Mouse (Mus musculus) embryonic facial prominence, embryonic 14.5 days (tissue): ENCODE results near the gene Ndufb11. TPM values are rescaled to one million over a fixed set of nuclear protein-coding genes. Genes with fewer than 3 reads are reported as not detected.

Experiments used
- ATAC-seq: fragments of 200-750 bp; cut with Nextera tagmentation; 2 replicates; pipeline ENCODE4 v1.8.0; 2017; ENCODE audit warnings: low read depth, moderate number of reproducible peaks, moderate TSS enrichment
- DNase-seq: peaks from one replicate; pipeline ENCODE4 v3.0.0-alpha.2; 2015; ENCODE audit warnings: low spot score
- H3K27ac ChIP-seq: fragments of 300-500 bp; sonication (generic); replicated peaks from 2 replicates; pipeline ENCODE4 v1.5.1; 2014; ENCODE audit warnings: low read depth, mild to moderate bottlenecking, low read length, moderate library complexity
- H3K27me3 ChIP-seq: fragments of 300-500 bp; sonication (generic); replicated peaks from 2 replicates; pipeline ENCODE4 v1.6.1; 2014; ENCODE audit warnings: low read length; ENCODE audit not compliant: control insufficient read depth, insufficient read depth
- H3K36me3 ChIP-seq: fragments of 300-500 bp; sonication (generic); 2 replicates; pipeline ENCODE4 v1.6.1; 2014; ENCODE audit warnings: low read length, mixed read lengths; ENCODE audit not compliant: control insufficient read depth, insufficient read depth
- H3K4me1 ChIP-seq: fragments of 300-500 bp; sonication (generic); 2 replicates; pipeline ENCODE4 v1.6.1; 2014; ENCODE audit warnings: antibody characterized with exemption, low read length; ENCODE audit not compliant: control insufficient read depth, insufficient read depth
- H3K4me2 ChIP-seq: fragments of 300-500 bp; sonication (generic); 2 replicates; pipeline ENCODE4 v1.6.1; 2014; ENCODE audit warnings: low read depth, mild to moderate bottlenecking, low read length, moderate library complexity, mixed read lengths
- H3K4me3 ChIP-seq: fragments of 300-500 bp; sonication (generic); 2 replicates; pipeline ENCODE4 v1.5.1; 2014; ENCODE audit warnings: low read depth, mild to moderate bottlenecking, low read length
- H3K9ac ChIP-seq: fragments of 300-500 bp; sonication (generic); 2 replicates; pipeline ENCODE4 v1.6.1; 2014; ENCODE audit warnings: low read depth, mild to moderate bottlenecking, low read length, moderate library complexity, mixed read lengths
- H3K9me3 ChIP-seq: fragments of 300-500 bp; sonication (generic); 2 replicates; pipeline ENCODE4 v1.6.1; 2016; ENCODE audit warnings: low read length; ENCODE audit not compliant: control insufficient read depth
- WGBS: fragments of 180-500 bp; shearing (Covaris S2); extraction: QIAGEN DNeasy Blood & Tissue Kit; methylation state at CpG from one replicate; pipeline ENCODE4 v1.1.7; 2014; 5-methylcytosine and 5-hydroxymethylcytosine counted together
- polyA plus RNA-seq: library from polyadenylated mRNA; unstranded; fragments of >200 nt; fragmentation: Nextera tagmentation; extraction: Ambion mirVana; gene quantifications from 2 replicates; pipeline ENCODE4 v1.2.1, GENCODE M21; 2014

Gene Ndufb11
- polyA plus RNA-seq, result 259 and 273 TPM in 2 replicates

GRCm38 (mm10) chrX:20617176-20617902 lies at the start of gene Ndufb11, which contains the start of gene Rbm10:
Ndufb11 (minus strand) TSS chrX:20617619.
Rbm10 (plus strand) TSS chrX:20617503.
- peak; percentile 91 for DNase-seq
- Histone ChIP-seq H3K36me3 (peaks cover 23% of the 10 kb centered on the region; the same call in 1 of the 2 replicates), H3K27ac (peak within 1 kb of the TSS; percentile 89), H3K27me3 (no peaks in the 10 kb centered on the region), H3K4me2 (peak within 1 kb of the TSS; percentile 68), H3K4me1 (no peaks in the 10 kb centered on the region), H3K9me3 (no peaks in the 10 kb centered on the region), H3K4me3 (peak within 1 kb of the TSS; percentile 59), H3K9ac (peak within 1 kb of the TSS; percentile 71)
- 23% methylated on average over 42 of the region's 49 CpGs for WGBS
- ATAC-seq, result peak; percentile 98

GRCm38 (mm10) chrX:20663444-20663790 lies 46.0 kb upstream of the Ndufb11 start:
- H3K36me3 ChIP-seq, result peaks cover 12% of the 10 kb centered on the region; the same call in 1 of the 2 replicates
- WGBS, result 23% methylated on average over 9 of the region's 9 CpGs
- DNase-seq (peak; percentile 21), ATAC-seq (no peak)
- no peaks in the 10 kb centered on the region for H3K4me1 ChIP-seq
- peak overlapping the region; percentile 76 for H3K9ac ChIP-seq
- H3K4me2 ChIP-seq, result peak overlapping the region; percentile 61
- H3K27ac ChIP-seq, result 0 out of 2 replicates have a peak overlapping the region, but pooled peaks have one; percentile 33
- peak overlapping the region; percentile 58 for H3K4me3 ChIP-seq
- no peaks in the 10 kb centered on the region for H3K27me3 ChIP-seq
- H3K9me3 ChIP-seq, result no peaks in the 10 kb centered on the region

GRCm38 (mm10) chrX:20662716-20663443 lies 45.5 kb upstream of the Ndufb11 start:
- Histone ChIP-seq H3K4me2 (peak overlapping the region; percentile 61), H3K9ac (peak overlapping the region; percentile 76), H3K36me3 (0 out of 2 replicates have a peak, but pooled peaks cover 7% of the 10 kb centered on the region), H3K9me3 (no peaks in the 10 kb centered on the region), H3K27ac (peak overlapping the region; percentile 79), H3K27me3 (no peaks in the 10 kb centered on the region), H3K4me1 (no peaks in the 10 kb centered on the region), H3K4me3 (peak overlapping the region; percentile 58)
- DNase-seq, result peak; percentile 97
- WGBS, result 25% methylated on average over 22 of the region's 28 CpGs
- ATAC-seq, result peak; percentile 92

GRCm38 (mm10) chrX:20662317-20662715 lies 44.9 kb upstream of the Ndufb11 start:
- DNase-seq (peak; percentile 1), ATAC-seq (peak; percentile 12)
- no peaks in the 10 kb centered on the region for H3K4me1 ChIP-seq
- no peak overlapping the region for H3K9ac ChIP-seq
- no peak overlapping the region for H3K27ac ChIP-seq
- H3K9me3 ChIP-seq, result no peaks in the 10 kb centered on the region
- peak overlapping the region; percentile 4; the same call in 1 of the 2 replicates for H3K4me2 ChIP-seq
- 27% methylated on average over 5 of the region's 5 CpGs for WGBS
- no peak overlapping the region for H3K4me3 ChIP-seq
- H3K36me3 ChIP-seq, result 0 out of 2 replicates have a peak, but pooled peaks cover 1% of the 10 kb centered on the region
- no peaks in the 10 kb centered on the region for H3K27me3 ChIP-seq

GRCm38 (mm10) chrX:20658891-20659406 lies 41.5 kb upstream of the Ndufb11 start:
- H3K36me3 ChIP-seq, result no peaks in the 10 kb centered on the region
- H3K9ac ChIP-seq, result peak overlapping the region; percentile 61
- H3K27me3 ChIP-seq, result no peaks in the 10 kb centered on the region
- H3K27ac ChIP-seq, result no peak overlapping the region
- H3K4me1 ChIP-seq, result no peaks in the 10 kb centered on the region
- 18% methylated on average over 23 of the region's 24 CpGs for WGBS
- peak overlapping the region; percentile 48 for H3K4me3 ChIP-seq
- no peaks in the 10 kb centered on the region for H3K9me3 ChIP-seq
- H3K4me2 ChIP-seq, result peak overlapping the region; percentile 71
- DNase-seq (no peak), ATAC-seq (peak; percentile 3; the same call in 1 of the 2 replicates)

- Histone ChIP-seq H3K9ac (peak within 1 kb of the TSS; percentile 61), H3K27ac (peak within 1 kb of the TSS; percentile 71), H3K9me3 (no peaks in the 10 kb centered on the region), H3K4me1 (no peaks in the 10 kb centered on the region), H3K4me2 (peak within 1 kb of the TSS; percentile 71), H3K27me3 (no peaks in the 10 kb centered on the region), H3K36me3 (no peaks in the 10 kb centered on the region), H3K4me3 (peak within 1 kb of the TSS; percentile 48)
- DNase-seq, result peak; percentile 95
- peak; percentile 90 for ATAC-seq
- WGBS, result 25% methylated on average over 26 of the region's 27 CpGs
Measured at GRCm38 (mm10) chrX:20658026-20658652, 40.7 kb upstream of the Ndufb11 start, which contains the start of gene Uba1. Uba1 (plus strand) TSS chrX:20658326.

- Histone ChIP-seq H3K36me3 (no peaks in the 10 kb centered on the region), H3K4me1 (no peaks in the 10 kb centered on the region), H3K9me3 (no peaks in the 10 kb centered on the region), H3K27me3 (no peaks in the 10 kb centered on the region), H3K27ac (no peak overlapping the region), H3K4me2 (peak overlapping the region; percentile 71), H3K4me3 (peak overlapping the region; percentile 48), H3K9ac (no peak overlapping the region)
- 32% methylated on average over 5 of the region's 5 CpGs for WGBS
- DNase-seq (no peak), ATAC-seq (no peak)
Measured at GRCm38 (mm10) chrX:20657593-20657992, 40.2 kb upstream of the Ndufb11 start.

- Histone ChIP-seq H3K9ac (no peak overlapping the region), H3K4me3 (no peak overlapping the region), H3K27ac (no peak overlapping the region), H3K9me3 (no peaks in the 10 kb centered on the region), H3K27me3 (no peaks in the 10 kb centered on the region), H3K4me2 (no peak overlapping the region), H3K4me1 (no peaks in the 10 kb centered on the region), H3K36me3 (peaks cover 30% of the 10 kb centered on the region; the same call in 1 of the 2 replicates)
- 86% methylated on average over 4 of the region's 5 CpGs for WGBS
- DNase-seq (no peak), ATAC-seq (no peak)
Measured at GRCm38 (mm10) chrX:20644780-20645179, 27.4 kb upstream of the Ndufb11 start.
